9 mouse cellular contexts compared by ENCODE assay signal in the genomic region with DNA sequence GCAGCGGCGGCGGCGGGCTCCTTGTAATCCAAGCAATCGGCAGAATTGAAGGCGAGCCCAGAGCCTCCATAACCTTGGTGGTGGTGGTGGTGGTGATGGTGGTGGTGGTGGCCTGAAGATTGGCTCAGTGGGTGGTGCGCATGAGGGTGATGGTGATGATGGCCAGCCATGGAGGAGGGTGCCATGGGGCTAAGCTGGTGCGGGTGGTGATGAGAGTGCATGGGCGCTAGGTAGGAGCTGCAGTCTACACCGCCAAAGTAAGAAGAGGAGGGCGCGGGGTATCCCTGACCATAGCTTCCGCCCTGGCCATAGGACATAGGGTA. TPM values are rescaled to one million over a fixed set of nuclear protein-coding genes. Genes with fewer than 3 reads are reported as not detected.
DNase-seq lines count a peak whose midpoint lies in the region; ATAC-seq and TF ChIP-seq lines count a peak whose summit lies in the region.
"Had no signal": no experiment of that assay in that cellular context is flagged by ENCODE, and none has a peak within 500 bp of the region (broad histone marks: within the 10 kb centered on the region; RNA-seq: fewer than 3 reads in every experiment).

No protein-coding gene starts in this region.

- peak; percentile 31 for DNase-seq in embryo, embryonic 11 days
- no peak for DNase-seq in embryo, embryonic 9.5 days (ENCODE audit: extremely low spot score)
- no peak for DNase-seq in gastrocnemius, postnatal 4 days (ENCODE audit: low spot score in 2 of 2)

- no peak overlapping the region for H3K4me2 ChIP-seq in intestine, postnatal 0 days (replicated peaks; ENCODE audit: low read depth)
- peak overlapping the region; percentile 41 for H3K4me2 ChIP-seq in neural tube, embryonic 15.5 days

- peaks cover 93% of the 10 kb centered on the region for H3K27me3 ChIP-seq in megakaryocyte, embryonic 14.5 days (replicated peaks)
- peaks cover 99% of the 10 kb centered on the region for H3K27me3 ChIP-seq in intestine, postnatal 0 days (replicated peaks; ENCODE audit: control insufficient read depth, insufficient read depth, low read length)
- peaks cover 90% of the 10 kb centered on the region for H3K27me3 ChIP-seq in neural tube, embryonic 15.5 days (replicated peaks)

- peaks cover 71% of the 10 kb centered on the region for H3K4me1 ChIP-seq in megakaryocyte, embryonic 14.5 days
- H3K4me1 ChIP-seq in intestine, postnatal 0 days (replicated peaks; ENCODE audit: control insufficient read depth, insufficient read depth, low read length): no peaks in the 10 kb centered on the region; the same call in 1 of the 2 replicates
- peaks cover 11% of the 10 kb centered on the region for H3K4me1 ChIP-seq in neural tube, embryonic 15.5 days

- no peak for TF ChIP-seq CTCF in intestine, postnatal 0 days (IDR thresholded peaks at IDR 0.05; ENCODE audit: low read depth)

- peaks cover 18% of the 10 kb centered on the region for H3K9me3 ChIP-seq in megakaryocyte, embryonic 14.5 days
- H3K9me3 ChIP-seq in intestine, postnatal 0 days (ENCODE audit: control insufficient read depth): no peaks in the 10 kb centered on the region
- no peaks in the 10 kb centered on the region for H3K9me3 ChIP-seq in neural tube, embryonic 15.5 days (replicated peaks)

- H3K4me3 ChIP-seq in megakaryocyte, embryonic 14.5 days (replicated peaks): peak overlapping the region; percentile 65
- peak overlapping the region; percentile 20 for H3K4me3 ChIP-seq in intestine, postnatal 0 days (ENCODE audit: low read depth, low read length)
- H3K4me3 ChIP-seq in neural tube, embryonic 15.5 days (replicated peaks): 0 out of 2 replicates have a peak overlapping the region, but pooled peaks have one; percentile 16
- H3K4me3 ChIP-seq: myocyte had no signal

- H3K36me3 ChIP-seq in megakaryocyte, embryonic 14.5 days (replicated peaks; ENCODE audit: low read length): no peaks in the 10 kb centered on the region
- no peaks in the 10 kb centered on the region for H3K36me3 ChIP-seq in intestine, postnatal 0 days (ENCODE audit: control insufficient read depth, insufficient read depth)
- H3K36me3 ChIP-seq in neural tube, embryonic 15.5 days: no peaks in the 10 kb centered on the region

- H3K27ac ChIP-seq in intestine, postnatal 0 days (ENCODE audit: low read depth, low read length): no peak overlapping the region
- H3K27ac ChIP-seq in neural tube, embryonic 15.5 days (replicated peaks): no peak overlapping the region

- H3K9ac ChIP-seq in intestine, postnatal 0 days (ENCODE audit: low read depth, low read length): no peak overlapping the region
- H3K9ac ChIP-seq in neural tube, embryonic 15.5 days (replicated peaks): no peak overlapping the region

- WGBS in intestine, postnatal 0 days: 1% methylated on average over 13 of the region's 13 CpGs
- 3% methylated on average over 13 of the region's 13 CpGs for WGBS in neural tube, embryonic 15.5 days

- ATAC-seq in megakaryocyte, adult 5-6 weeks (ENCODE audit: poor library complexity, severe bottlenecking): no peak
- no peak for ATAC-seq in intestine, postnatal 0 days
- ATAC-seq in neural tube, embryonic 15.5 days (ENCODE audit: low FRiP score): peak; percentile 9; the same call in 1 of the 2 replicates
- no peak for ATAC-seq in granulocyte monocyte progenitor cell, adult 5-6 weeks (replicated peaks; ENCODE audit: poor library complexity, severe bottlenecking)

RNA-seq across cellular contexts. Expression of a gene that starts 6.4 kb away (rescaled TPM):
- polyA plus RNA-seq in megakaryocyte, embryonic 14.5 days (2012; ENCODE audit: insufficient read depth, low replicate concordance): not detected in 2 replicates
- not detected in 2 replicates for total RNA-seq in megakaryocyte, adult 5-6 weeks (2015)
- total RNA-seq in megakaryocyte, adult 5-6 weeks (2017): not detected in 2 replicates
- not detected in 2 replicates for polyA plus RNA-seq in intestine, postnatal 0 days (2015; fragmentation: Nextera tagmentation; extraction: Ambion mirVana)
- not detected in 2 replicates for polyA plus RNA-seq in neural tube, embryonic 15.5 days (2015; fragmentation: Nextera tagmentation; extraction: Ambion mirVana)
- total RNA-seq in gastrocnemius, postnatal 4 days (2021): not detected
- not detected in 2 replicates for total RNA-seq in granulocyte monocyte progenitor cell, adult 5-6 weeks (2014; fragmentation: Nextera tagmentation)
- not detected in 2 replicates for total RNA-seq in granulocyte monocyte progenitor cell, adult 5-6 weeks (2017)
